Mouse (Mus musculus) brown adipose tissue, adult 24 weeks (tissue): Measurements from ENCODE around the gene Atf2. TPM values are rescaled to one million over a fixed set of nuclear protein-coding genes. Genes with fewer than 3 reads are reported as not detected.
A peak's percentile ranks its signal among the peaks of the same experiment; 100 is the strongest.
"Not testable (repeated sequence)": the region's sequence is repeated elsewhere in the genome, so short reads cannot be mapped to it uniquely, and the experiment has no call there.

ENCODE experiments used
- H3K27ac ChIP-seq: fragments of 200-500 bp; replicated peaks from 2 replicates; pipeline ENCODE4 v1.5.1; 2012; ENCODE audit warnings: low read depth, mild to moderate bottlenecking, low read length
- H3K4me1 ChIP-seq: fragments of 200-500 bp; 2 replicates; pipeline ENCODE4 v1.6.1; 2012; ENCODE audit warnings: low read length, mixed read lengths; ENCODE audit not compliant: control insufficient read depth, insufficient read depth, insufficient read length
- H3K4me3 ChIP-seq: fragments of 200-500 bp; 2 replicates; pipeline ENCODE4 v1.5.1; 2012; ENCODE audit warnings: low read depth, mild to moderate bottlenecking, low read length, moderate library complexity; ENCODE audit not compliant: insufficient read depth
- polyA plus RNA-seq: library from polyadenylated mRNA; stranded (reverse); fragments of >200 nt; gene quantifications from 2 replicates; pipeline ENCODE4 v1.2.4, GENCODE M21; 2012; ENCODE audit not compliant: missing spikeins, insufficient read depth, insufficient read length

Atf2 gene
- polyA plus RNA-seq, 1 experiment: 76.1 TPM

DNA sequence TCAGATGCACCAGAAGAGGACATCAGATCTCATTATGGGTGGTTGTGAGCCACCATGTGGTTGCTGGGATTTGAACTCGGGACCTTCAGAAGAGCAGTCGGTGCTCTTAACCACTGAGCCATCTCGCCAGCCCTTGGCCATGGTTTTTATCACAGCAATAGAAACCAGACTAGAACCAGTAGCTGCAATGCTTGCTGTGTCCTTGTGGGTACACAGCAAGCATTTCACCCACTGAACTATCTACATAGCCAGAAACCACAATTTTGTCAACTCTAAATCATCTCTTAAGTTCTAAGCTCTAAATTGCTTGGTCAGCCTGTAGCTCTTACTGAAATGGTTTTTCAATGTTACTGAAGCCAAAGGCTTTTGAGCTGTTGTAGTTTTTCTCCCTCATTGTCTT is 9.9 kb upstream of the Atf2 start:
- not testable (repeated sequence) for H3K4me3 ChIP-seq, H3K27ac ChIP-seq

DNA sequence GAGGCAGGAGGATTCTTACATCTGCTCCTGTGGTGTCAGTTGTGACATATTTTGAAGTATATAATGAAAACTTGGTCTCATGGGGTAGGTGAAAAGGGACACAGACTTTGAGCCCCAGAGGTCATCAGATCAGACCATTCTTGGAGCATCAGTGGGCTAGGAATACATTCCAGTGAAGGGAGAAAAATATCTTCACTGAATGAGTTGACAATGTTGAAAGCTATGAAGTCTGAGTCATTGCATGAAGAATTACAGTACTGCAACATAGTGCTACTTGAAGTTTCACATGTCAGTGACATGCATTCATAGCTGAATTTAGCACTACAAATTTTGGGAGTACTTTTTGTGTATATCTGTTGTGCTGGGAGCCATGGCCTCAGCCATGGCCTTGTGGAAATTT is 8.7 kb upstream of the Atf2 start:
- Histone ChIP-seq H3K27ac (no peak overlapping the region), H3K4me3 (no peak overlapping the region), H3K4me1 (no peaks in the 10 kb centered on the region)

More for the DNA sequence above, 9.9 kb upstream of the Atf2 start:
- H3K4me1 ChIP-seq: not testable (repeated sequence)

DNA sequence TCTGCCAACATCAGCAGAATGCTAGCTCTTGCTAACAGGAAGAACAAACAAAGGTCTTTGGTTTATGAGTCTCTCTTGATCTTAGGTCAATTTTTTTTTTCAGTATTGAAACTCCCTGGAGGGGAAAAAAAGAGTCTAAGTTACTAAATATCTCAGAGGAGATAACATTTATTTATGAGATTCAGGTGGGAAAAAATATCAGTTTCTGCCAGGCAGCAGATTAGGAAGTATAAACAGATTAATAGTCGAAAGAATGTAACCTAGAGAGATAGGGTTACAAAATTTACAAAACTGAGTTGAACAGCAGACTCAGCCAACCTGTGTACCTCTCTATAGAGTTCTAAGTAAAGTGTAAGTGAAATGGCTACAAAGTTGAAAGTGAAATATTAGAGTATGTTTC is 7.9 kb upstream of the Atf2 start:
- H3K27ac ChIP-seq: no peak overlapping the region
- H3K4me1 ChIP-seq: no peaks in the 10 kb centered on the region

DNA sequence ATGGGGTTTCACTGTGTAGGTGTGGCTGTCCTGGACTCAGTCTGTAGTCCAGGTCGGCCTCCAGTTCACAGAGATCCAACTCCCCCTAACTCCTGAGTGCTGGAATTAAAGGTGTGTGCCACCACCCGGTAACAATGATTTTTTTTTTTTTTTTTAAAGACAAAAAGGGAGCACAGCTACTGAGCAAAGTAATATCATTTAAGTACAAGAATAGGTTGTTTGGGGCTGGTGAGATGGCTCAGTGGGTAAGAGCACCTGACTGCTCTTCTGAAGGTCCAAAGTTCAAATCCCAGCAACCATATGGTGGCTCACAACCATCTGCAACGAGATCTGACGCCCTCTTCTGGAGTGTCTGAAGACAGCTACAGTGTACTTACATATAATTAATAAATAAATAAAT is 4.5 kb upstream of the Atf2 start:
- H3K4me1 ChIP-seq, H3K27ac ChIP-seq, H3K4me3 ChIP-seq: not testable (repeated sequence)

More for the DNA sequence above, 7.9 kb upstream of the Atf2 start:
- no peak overlapping the region for H3K4me3 ChIP-seq

DNA sequence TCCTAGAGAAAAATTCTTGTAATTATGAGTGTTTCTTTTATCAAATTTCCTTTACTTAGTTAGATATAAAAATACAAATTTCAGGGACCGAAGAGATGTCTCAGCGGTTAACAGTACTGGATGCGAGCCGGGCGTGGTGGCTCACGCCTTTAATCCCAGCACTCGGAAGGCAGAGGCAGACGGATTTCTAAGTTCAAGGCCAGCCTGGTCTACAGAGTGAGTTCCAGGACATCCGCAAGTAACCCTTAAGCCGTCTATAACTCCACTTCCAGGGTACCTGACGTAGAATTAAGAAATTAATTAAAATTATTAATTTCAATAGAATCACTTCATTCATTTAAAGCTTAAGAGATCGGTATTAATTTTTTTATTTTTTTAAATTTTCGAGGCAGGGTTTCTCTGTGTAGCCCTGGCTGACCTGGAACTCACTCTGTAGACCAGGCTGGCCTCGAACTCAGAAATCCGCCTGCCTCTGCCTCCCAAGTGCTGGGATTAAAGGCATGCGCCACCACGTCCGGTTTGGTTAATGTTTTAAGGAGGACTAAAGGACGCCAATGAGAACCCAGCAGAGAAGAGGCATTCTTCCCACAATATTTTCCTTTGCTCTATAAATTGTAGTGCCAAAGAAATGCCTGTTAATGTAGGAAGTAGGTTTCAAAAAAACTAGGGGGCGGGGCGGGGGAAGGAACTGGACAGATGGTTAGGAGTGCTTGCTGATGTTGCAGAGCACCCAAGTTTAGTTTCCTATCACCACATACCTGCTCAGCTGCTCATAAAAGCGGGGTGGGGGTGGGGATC is 1.2 kb upstream of the Atf2 start:
- Histone ChIP-seq H3K27ac (no peak overlapping the region), H3K4me3 (no peak overlapping the region; the same call in 1 of the 2 replicates)

DNA sequence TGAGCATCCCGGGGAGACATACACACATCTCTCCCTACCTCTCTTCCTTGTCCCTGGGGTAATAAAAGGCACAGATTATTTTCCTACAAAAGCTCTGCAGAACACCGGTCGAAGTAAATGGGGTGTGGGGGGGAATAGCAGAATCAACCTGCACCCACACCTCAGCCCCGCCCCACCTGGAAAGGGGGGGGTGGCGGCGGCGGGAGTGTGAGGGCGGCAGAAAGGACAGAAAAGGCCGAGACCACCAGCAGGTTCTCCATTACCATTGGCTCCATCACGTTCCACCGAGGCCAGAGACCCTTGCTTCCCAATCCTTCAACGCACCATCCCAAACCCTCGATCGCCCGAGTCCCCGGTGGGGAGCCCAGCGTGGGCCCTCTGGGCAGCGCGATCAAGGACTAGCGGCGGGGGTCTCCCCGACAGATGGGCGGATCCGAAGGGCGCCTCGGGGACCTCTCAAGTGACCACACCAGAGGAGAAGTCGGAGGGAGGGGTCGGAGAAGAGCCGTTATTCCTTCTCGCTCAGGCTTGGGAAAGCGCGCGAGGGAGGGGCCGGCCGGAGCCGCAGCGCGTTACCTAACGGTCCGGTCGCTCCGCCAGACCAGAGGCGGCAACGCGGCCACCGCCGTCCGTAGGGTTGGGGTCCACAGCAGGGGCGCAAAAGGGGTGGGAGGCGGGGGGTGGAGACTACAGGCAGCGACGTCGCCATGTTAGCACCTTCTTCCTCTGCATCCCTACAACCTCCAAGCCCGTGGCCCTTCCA is 557 bp downstream of the Atf2 start:
- peak overlapping the region; percentile 73 for H3K27ac ChIP-seq
- H3K4me1 ChIP-seq: peaks cover 2% of the 10 kb centered on the region; the same call in 1 of the 2 replicates
- peak overlapping the region; percentile 87 for H3K4me3 ChIP-seq

More for the DNA sequence above, 1.2 kb upstream of the Atf2 start:
- H3K4me1 ChIP-seq: peaks cover 2% of the 10 kb centered on the region; the same call in 1 of the 2 replicates

DNA sequence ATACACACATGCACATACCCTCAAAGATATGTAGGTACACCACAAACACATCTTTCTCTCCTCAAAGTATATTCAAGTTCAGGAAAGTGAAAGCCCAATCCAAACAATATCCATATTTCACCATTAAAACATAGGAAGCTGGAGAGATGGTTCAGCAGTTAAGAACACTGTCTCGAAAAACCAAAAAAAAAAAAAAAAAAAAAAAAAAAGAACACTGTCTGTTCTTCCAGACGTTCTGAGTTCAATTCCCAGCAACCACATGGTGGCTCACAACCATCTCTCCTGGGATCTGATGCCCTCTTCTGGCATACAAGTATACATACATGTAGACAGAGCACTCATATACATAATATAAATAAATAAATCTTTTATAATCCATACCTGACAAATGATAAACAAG is 6.4 kb downstream of the Atf2 start:
- no peak overlapping the region for H3K27ac ChIP-seq
- H3K4me3 ChIP-seq: no peak overlapping the region
- no peaks in the 10 kb centered on the region for H3K4me1 ChIP-seq

DNA sequence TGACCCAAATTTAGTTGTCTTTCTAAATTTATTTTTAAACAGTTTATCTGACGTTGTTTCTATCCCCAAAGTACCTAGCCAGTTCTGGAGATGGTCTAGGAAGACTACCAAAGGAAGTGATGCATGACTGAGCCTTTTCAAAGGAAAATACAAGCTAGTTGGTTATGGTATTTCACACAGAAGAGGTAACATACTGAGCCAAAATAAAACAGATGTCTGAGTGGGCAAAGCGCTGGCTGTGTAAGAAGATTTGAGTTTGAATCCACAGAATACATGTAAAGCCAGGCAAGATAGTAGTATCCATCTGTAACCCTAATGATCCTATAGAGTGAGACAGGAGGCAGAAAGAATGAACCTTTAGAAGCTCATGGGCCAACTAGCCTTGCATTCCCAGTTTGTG is 14.5 kb downstream of the Atf2 start:
- no peak overlapping the region for H3K4me3 ChIP-seq
- H3K27ac ChIP-seq: no peak overlapping the region
- H3K4me1 ChIP-seq: no peaks in the 10 kb centered on the region; the same call in 1 of the 2 replicates

DNA sequence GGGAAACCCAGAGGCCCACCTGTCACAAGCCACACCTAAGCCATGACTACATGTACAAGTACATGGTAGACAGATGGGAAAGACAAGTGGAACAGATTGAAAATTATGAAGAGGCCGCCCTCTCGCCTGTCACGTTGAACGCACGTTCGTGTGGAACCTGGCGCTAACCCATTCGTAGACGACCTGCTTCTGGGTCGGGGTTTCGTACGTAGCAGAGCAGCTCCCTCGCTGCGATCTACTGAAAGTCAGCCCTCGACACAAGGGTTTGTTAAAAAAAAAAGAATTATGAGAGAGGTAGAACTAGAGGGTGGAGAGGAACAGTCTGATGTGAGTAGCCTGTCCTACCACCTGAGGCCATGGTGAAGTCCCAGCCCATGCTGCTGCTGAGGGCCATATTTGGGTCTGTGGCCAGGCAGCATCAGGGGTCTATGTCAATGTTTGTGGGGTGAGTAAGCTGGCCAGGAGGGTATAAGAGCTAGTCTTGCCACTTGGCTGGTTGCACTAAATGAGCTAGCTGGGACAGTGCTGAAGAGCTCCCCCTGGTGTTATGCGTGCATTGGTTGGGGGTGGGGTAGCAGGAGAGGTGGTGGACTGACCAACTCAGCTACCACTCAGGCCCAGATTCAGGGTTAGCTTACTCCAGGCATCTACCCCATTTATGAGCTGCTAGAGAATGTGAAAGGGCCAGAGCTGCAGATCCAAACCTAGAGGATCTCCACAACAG is 24.5 kb downstream of the Atf2 start:
- Histone ChIP-seq H3K27ac (no peak overlapping the region), H3K4me1 (no peaks in the 10 kb centered on the region), H3K4me3 (no peak overlapping the region)

DNA sequence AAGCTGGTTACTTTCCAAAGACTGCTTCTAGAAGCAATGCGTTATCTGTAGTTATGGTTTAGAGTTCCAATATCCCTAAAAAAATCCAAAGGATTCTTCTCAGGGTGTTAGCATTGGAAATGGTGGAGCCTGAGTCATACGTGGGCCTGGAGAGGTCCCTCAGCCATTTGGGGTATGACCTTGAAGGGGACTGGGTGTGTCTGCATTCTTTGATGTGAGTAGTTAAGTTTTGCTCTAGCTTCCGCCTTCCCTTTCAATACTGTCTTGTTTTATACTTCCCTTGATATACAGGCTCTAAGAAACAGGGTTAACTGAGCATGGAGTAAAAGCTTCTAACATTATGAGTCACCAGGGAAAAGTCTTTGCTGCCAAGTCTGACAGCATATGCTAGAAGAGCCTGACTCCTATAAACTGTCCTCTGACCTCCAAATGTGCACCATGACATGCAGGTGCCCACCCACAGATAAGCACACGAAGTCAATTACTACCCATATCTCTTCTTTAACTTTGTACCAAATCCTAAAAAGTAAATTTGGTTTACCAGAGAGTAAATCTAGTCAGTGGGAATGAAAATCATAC is 32.3 kb downstream of the Atf2 start:
- Histone ChIP-seq H3K4me3 (no peak overlapping the region), H3K27ac (peak overlapping the region; percentile 42; the same call in 1 of the 2 replicates), H3K4me1 (peaks cover 2% of the 10 kb centered on the region; the same call in 1 of the 2 replicates)

DNA sequence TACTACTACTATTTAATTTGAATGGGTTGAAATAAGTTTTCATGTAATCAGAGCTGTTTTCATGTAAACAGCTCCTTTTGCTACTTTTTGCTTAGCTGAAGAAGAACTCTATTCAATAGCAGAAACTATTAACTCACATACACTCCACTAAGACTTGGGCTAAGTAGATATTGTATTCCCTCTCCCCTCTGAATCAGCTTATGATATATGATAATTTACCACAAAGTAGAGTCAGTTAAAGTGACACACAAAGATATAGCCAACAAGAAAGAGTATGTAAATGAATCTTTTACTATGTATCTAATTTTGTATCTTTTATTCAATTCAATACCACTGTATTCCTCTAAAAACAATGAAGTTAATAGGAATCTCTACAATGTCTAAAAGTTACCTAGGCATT is 35.1 kb downstream of the Atf2 start:
- no peak overlapping the region for H3K4me3 ChIP-seq
- H3K27ac ChIP-seq: no peak overlapping the region
- peaks cover 2% of the 10 kb centered on the region; the same call in 1 of the 2 replicates for H3K4me1 ChIP-seq

DNA sequence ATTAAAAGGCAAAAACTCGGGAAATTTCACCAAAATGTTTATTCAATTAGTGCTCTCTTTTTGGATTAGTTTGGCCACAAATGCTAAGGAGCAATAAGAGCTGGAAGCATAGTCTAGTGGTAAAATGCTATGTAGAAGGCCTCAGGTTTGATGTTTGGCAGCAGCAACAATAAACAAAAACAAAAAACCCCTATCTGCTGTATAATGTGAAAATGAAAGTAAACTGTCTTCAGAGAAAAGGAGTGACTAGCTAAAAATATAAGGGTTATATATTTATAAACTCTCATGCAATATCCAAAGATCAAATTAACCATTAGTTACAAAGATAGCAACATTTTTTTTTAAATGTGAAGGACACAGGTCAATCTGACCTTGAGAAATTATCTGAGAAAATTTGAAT is 36.2 kb downstream of the Atf2 start:
- no peak overlapping the region for H3K27ac ChIP-seq
- H3K4me3 ChIP-seq: no peak overlapping the region
- H3K4me1 ChIP-seq: peaks cover 2% of the 10 kb centered on the region; the same call in 1 of the 2 replicates

DNA sequence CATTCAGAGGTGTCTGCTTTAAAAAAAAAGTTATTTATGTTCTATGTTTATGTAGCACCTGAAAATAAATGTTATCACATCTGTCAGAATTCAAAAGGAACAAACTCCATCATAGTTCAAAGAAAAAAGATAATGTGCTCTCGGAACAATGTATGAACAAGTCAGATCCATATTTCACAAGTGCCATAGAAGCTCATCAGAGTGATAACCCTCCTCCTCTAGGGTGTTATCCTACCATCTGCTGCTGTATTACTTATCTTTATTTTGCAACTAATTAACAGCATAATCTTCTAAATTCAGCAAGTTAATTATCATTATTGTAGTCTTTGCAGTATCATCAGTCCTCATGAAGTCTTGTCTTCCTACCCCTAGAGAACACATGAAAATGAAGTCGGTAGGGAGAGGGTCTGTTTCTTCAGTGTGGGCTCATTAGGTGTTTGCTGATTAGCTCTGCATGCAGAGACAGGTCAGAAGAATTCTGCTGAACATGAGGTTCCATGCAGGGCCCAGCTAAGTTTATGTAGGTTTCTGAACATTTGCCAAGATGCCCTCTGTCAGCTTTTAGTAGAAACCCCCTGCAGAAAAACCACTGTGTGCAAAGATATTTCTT is 57.9 kb downstream of the Atf2 start:
- Histone ChIP-seq H3K4me3 (no peak overlapping the region), H3K27ac (no peak overlapping the region), H3K4me1 (no peaks in the 10 kb centered on the region)

DNA sequence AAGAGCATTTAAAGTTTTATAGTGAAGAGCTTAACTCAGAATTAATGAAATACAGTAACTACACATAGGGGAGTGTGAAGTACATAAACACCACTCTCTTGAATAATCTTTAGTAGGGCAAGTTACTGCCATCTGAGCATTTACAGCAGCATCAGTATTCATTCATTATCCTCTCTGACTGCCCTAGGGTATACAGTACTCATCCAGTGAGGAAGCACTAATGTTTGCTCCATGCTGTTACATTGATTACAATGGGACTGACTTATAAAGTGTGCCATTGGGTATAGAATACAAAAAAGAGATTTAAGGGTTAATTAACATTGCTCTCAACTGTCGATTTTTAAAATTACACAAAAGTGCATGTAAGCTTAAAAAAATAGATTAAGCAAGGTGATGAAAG is 59.2 kb downstream of the Atf2 start:
- H3K4me1 ChIP-seq: no peaks in the 10 kb centered on the region
- H3K27ac ChIP-seq: no peak overlapping the region

More for the DNA sequence above, 59.2 kb downstream of the Atf2 start:
- H3K4me3 ChIP-seq: no peak overlapping the region
